Mouse (Mus musculus) c-Kit-positive CD71-negative TER-119-negative erythroid progenitor cells, embryonic 14.5 days (primary cell): Measurements from ENCODE around the gene Dus4l.
"Not testable (repeated sequence)": the region's sequence is repeated elsewhere in the genome, so short reads cannot be mapped to it uniquely, and the experiment has no call there.

Experiments used
- DNase-seq: peaks from one replicate; pipeline ENCODE4 v3.0.0-alpha.2; 2013; ENCODE audit warnings: low read depth

Dus4l gene

DNA sequence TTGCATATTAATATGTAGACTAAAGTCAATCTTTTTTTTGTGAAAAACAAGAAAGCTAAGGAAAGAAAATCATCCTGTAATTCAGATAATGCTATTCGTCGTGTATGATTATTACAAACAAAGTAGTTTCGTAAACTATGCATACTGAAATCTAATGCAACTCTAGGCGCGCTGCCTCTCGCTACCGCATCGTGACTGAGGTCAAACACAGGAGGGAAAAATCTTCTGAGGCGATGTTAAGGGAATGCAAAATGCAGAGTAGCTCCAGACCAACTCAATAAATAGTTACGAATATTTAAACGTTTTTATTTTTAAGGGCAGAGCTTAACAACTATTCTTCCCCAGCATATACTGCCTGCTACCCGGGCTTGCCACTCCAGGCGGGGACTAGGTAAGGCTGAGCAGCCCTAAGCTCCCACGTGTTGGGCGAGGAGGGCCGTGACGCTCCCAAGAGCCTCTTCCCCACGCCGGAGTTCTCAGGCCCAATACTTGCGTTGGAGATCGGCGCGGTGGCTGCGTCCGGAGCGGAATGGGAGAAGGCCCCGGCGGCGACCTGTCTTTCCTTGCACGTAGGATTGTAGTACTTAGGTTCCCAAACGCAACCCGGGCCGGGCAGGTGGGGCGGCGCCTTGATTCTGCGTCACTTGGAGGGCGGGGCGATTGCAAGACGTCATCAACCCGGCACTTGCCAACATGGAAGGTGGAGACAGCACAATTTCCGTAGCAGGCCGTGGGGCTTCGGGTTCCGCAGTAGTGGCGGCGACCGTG is at the start of gene Dus4l, which contains the start of gene Cog5:
TSS of gene Dus4l (minus strand) at position 630 of the 768 bp plus-strand sequence.
TSS of gene Cog5 (plus strand) at position 673 of the 768 bp plus-strand sequence.
- DNase-seq = peak; percentile 88

DNA sequence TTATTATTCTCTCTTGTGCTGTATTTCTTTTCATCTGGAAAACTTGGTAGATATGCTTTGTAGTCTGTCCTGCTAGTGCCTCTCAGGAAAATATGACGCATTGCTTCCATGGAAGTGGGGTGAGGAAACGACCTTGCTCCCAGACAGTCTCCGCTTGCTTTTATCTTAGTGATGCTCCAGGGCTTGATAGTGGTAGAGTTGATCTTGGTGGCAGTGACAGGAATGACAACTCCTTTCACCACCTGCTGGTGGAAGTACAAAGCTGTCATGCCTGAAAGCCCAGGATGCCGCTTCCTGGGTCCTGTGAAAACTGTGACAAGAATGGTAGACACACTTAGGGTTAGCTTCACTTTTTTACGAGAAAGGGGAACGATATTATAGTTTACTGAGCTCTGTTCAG is 49.3 kb upstream of the Dus4l start:
- DNase-seq = no peak

DNA sequence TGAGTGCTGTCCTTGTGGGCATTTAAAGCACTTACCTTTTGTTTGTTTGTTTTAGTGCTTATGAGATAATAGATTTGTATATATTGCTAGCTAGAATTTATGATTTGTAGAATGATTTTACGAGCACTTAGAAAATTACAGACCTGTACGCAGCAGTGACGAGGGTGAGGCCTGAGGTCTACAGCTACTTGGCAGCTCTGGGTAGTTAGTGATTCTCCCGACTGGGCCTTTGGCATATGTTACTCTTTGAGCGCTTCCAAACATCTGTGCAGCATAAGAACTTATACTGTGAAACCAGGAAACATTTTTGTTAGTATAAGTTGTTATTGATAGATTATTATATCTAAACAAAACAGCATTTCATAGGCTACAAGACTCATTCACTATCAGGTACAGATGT is 46.8 kb upstream of the Dus4l start:
- DNase-seq = no peak

- DNase-seq = no peak
Observed at GRCm38 (mm10) chr12:31700623-31701347, 46.2 kb upstream of the Dus4l start.

DNA sequence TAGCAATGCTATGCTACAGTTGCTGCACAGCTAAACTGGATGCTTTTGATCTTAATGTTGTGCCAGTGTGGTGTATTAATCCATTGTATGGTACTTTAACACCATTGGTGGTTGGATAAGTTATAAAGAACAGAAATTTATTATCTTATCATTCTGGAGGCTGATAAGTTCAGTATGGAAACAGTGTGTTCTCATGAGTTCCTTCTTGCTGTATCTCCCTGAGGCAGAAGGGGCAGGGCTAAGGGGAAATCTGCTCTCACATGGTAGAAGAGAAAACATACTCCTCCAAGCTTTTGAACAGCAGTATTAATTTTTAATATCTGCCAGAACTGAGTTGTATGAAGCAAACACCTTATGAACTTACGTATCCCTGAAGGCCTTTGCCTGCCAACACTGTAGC is 38.7 kb upstream of the Dus4l start:
- peak; percentile 3 for DNase-seq

DNA sequence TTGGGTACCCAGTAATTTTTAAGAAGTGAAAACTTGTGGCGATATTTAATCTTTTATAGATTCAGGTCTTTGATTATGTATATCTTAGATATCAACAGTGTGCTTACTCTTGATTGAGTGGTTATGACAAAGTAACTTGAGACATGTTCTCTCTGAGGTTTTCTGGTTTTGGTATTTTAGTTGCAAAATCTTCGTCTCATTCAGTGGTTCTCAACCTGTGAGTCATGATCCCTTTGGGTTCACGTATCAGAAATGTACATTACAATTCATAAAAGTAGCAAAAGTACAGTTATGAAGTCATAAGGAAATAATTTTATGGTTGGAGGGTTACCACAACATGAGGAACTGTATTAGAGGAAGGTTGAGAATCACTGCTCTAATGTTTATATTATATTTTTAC is 32.1 kb upstream of the Dus4l start:
- no peak for DNase-seq

GRCm38 (mm10) chr12:31667187-31667586 is 12.6 kb upstream of the Dus4l start:
- DNase-seq = no peak

DNA sequence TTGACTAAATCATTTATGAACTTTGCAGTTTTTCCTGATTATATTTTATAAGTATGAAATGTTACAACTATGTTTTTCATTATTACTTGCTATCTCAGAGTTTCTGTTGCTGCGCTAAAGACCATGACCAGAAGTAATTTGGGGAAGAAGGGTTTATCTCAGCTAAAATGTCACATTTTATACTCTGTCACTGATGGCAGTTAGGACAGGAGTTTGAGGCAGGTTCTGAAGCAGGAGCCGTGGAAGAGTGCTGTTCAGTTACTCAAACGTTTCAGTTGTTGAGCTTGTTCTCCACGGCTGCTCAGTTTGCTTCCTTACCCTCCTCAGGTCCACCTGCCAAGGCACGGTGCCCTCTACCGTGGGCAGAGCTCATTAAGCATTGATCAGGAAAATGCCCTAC is 11.4 kb upstream of the Dus4l start:
- DNase-seq = no peak

GRCm38 (mm10) chr12:31656841-31657240 is 2.2 kb upstream of the Dus4l start:
- DNase-seq = no peak

- no peak for DNase-seq
Observed at GRCm38 (mm10) chr12:31654965-31655477, 395 bp upstream of the Dus4l start.

GRCm38 (mm10) chr12:31653611-31654010 is 1.0 kb downstream of the Dus4l start:
- no peak for DNase-seq

DNA sequence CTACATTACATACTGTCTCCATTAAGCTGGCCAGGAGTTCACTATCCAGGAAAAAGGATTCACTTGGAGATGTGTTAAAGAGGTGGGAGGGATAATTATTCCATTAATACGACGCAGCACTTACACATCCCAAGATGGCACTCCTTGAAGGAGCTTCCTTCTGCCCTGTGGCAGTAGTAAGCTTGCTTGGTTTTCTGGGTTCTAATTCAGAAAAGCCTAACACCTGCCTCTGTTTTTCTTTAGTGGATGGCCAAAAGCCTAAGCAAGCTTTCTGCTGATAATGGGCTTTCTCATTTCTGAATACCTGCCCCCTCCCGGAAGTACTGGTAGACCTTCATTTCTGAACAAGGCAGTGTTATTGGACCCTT is 19.4 kb downstream of the Dus4l start:
- no peak for DNase-seq

GRCm38 (mm10) chr12:31634343-31635239 is 20.0 kb downstream of the Dus4l start, which contains the start of gene Bcap29:
TSS of gene Bcap29 (minus strand) at chr12:31634658.
- DNase-seq = no peak

DNA sequence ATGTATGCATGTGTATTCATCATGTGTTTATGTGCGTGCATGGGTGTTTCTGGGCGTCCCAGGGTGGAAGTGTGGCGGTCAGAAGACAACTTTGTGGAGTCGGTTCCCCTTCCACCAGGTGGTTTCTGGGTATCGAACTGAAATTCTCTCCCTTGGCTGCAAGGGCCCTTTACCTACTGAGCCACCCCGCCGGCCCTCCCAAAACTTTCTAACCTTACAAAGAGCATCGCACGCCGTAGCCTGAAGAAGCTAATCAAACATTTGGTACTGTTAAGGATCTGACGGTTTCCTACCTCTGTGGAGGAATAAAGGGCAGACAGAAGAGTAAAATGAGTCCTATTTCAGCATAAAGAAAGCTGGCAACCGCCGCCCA is 20.7 kb downstream of the Dus4l start:
- DNase-seq = no peak

GRCm38 (mm10) chr12:31628396-31628795 is 26.2 kb downstream of the Dus4l start:
- DNase-seq = not testable (repeated sequence)

DNA sequence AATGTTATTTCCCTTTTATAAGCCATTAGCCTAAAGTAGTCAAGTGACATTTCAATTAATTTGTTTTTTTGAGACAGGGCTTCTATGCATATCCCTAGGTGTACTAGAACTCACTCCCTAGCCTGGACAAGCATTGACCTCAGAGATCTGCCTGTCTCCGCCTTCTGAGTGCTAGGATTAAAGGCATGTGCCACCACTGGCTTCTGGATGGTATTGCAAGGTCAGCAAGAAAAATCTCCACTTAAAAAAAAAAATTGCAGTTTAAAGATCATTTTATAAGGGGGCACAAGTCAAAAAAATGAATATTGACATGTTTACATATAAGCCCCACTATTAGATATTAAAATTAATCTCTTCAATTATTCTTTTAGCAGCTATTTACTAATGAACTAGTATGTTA is 29.6 kb downstream of the Dus4l start:
- DNase-seq = no peak

GRCm38 (mm10) chr12:31620106-31620505 is 34.5 kb downstream of the Dus4l start:
- DNase-seq = no peak

DNA sequence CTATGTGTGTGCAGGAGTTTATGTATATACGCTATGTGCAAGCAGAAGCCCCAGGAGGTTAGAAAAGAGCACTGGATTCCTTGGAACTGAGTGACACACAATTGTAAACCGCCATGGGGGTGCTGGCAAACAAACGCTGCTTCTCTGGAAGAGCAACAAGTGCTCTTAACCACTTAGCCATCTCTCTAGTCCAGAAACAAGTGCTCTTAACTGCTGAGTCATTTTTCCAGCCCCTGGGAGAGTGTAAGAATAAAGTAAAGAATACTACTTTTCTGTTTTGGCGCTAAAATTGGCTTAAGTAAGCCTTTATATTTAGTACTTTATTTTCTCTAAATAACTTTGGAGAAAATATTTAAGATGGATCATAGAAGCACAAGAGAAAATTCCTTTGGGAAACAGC is 41.3 kb downstream of the Dus4l start:
- no peak for DNase-seq

DNA sequence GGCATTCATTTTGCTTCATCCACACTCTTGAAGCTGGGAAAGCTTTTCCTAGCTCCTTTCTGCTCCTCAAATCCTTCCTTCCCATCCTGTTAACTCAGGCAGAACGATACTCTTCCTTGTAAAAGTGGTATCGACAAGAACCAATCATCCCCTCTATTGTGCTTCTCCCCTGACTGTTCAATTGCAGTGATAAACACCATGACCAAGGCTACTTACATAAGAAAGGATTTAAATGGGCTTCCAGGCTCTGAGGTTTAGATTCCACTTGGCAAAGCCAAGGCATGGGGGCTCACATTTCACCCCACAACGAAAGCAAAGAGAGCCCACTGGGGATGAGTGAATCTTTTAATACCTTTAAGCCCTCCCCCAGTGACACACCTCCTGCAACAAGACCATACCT is 46.5 kb downstream of the Dus4l start:
- no peak for DNase-seq

GRCm38 (mm10) chr12:31604894-31605293 is 49.7 kb downstream of the Dus4l start:
- DNase-seq = no peak

GRCm38 (mm10) chr12:31603586-31603985 is 51.0 kb downstream of the Dus4l start:
- DNase-seq = no peak

- DNase-seq = no peak
Observed at GRCm38 (mm10) chr12:31594296-31594695, 60.3 kb downstream of the Dus4l start.
